Mouse (Mus musculus): Measurements from ENCODE around the gene Tedc2.

DNA sequence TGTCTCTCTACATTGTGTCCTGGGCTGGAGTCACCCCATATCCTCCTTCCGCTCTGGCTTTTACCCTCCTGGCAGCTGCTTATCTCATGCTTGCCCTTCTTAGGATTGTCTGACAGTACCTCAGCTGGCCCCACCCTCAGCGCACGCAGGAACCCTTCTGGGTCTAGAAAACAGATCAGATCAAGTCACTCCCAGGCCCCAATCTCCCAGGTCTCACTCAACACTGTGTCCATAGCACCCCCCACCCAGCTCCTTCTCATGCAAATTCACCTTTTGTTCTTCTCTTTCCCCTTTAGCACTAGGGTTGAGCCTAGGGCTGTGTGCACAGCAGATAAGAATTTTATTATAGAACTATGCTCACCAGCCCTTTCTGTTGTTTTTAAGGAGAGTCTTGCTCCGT is 17.6 kb downstream of the Tedc2 start:
- TF ChIP-seq CTCF (IDR thresholded peaks at IDR 0.05), result no peak
- no peak for TF ChIP-seq EP300 (IDR thresholded peaks at IDR 0.05)

All from lung, postnatal 0 days (tissue).